Mouse (Mus musculus) heart, embryonic 15.5 days (tissue): ENCODE data around the gene Rit1. TPM values are rescaled to one million over a fixed set of nuclear protein-coding genes. Genes with fewer than 3 reads are reported as not detected.
"Not testable (repeated sequence)": the region's sequence is repeated elsewhere in the genome, so short reads cannot be mapped to it uniquely, and the experiment has no call there.

ENCODE experiments used
- ATAC-seq: fragments of 200-750 bp; cut with Nextera tagmentation; replicated peaks from 2 replicates; pipeline ENCODE4 v1.8.0; 2017; ENCODE audit warnings: low read depth, moderate TSS enrichment; ENCODE audit not compliant: insufficient number of reproducible peaks, insufficient read depth, low FRiP score
- H3K27ac ChIP-seq: fragments of 300-500 bp; sonication (generic); 2 replicates; pipeline ENCODE4 v1.5.1; 2015; ENCODE audit warnings: mild to moderate bottlenecking, inconsistent platforms
- H3K27me3 ChIP-seq: fragments of 300-500 bp; sonication (generic); 2 replicates; pipeline ENCODE4 v1.6.1; 2015; ENCODE audit warnings: inconsistent platforms
- H3K36me3 ChIP-seq: fragments of 300-500 bp; sonication (generic); 2 replicates; pipeline ENCODE4 v1.6.1; 2015; ENCODE audit warnings: mild to moderate bottlenecking, inconsistent platforms
- H3K4me1 ChIP-seq: fragments of 300-500 bp; sonication (generic); replicated peaks from 2 replicates; pipeline ENCODE4 v1.6.1; 2015; ENCODE audit warnings: inconsistent platforms
- H3K4me2 ChIP-seq: fragments of 300-500 bp; sonication (generic); 2 replicates; pipeline ENCODE4 v1.6.1; 2015; ENCODE audit warnings: inconsistent platforms, mild to moderate bottlenecking, moderate library complexity
- H3K4me3 ChIP-seq: fragments of 300-500 bp; sonication (generic); 2 replicates; pipeline ENCODE4 v1.5.1; 2015; ENCODE audit warnings: mild to moderate bottlenecking, inconsistent platforms
- H3K9ac ChIP-seq: fragments of 300-500 bp; sonication (generic); 2 replicates; pipeline ENCODE4 v1.6.1; 2015; ENCODE audit warnings: mild to moderate bottlenecking, inconsistent platforms
- H3K9me3 ChIP-seq: fragments of 300-500 bp; sonication (generic); replicated peaks from 2 replicates; pipeline ENCODE4 v1.6.1; 2016; ENCODE audit warnings: inconsistent platforms
- WGBS: fragments of 180-500 bp; shearing (Covaris S2); methylation state at CpG from one replicate; pipeline ENCODE4 v1.1.7; 2015; ENCODE audit warnings: mixed read lengths; 5-methylcytosine and 5-hydroxymethylcytosine counted together
- polyA plus RNA-seq: library from polyadenylated mRNA; unstranded; fragments of >200 nt; fragmentation: Nextera tagmentation; extraction: Ambion mirVana; gene quantifications from 2 replicates; pipeline ENCODE4 v1.2.1, GENCODE M21; 2015

Rit1 gene
- polyA plus RNA-seq, 1 experiment from 2014 or later: 49.9 TPM

DNA sequence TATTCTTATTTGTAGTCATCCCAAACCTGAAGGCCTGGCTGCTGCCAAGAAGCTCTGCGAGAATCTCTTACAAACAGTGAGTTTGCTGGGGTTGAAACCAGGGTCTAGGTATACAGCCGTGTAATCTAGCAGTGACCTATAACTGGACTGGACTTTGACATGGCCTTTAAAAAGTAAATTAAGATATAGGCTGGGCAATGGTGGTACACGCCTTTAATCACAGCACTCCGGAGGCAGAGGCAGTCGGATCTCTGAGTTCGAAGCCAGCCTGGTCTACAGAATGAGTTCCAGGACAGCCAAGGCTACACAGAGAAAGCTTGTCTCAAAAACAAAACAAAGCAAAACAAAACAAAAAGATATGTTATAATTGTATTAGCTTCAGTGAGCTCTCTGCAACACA lies 17.8 kb upstream of the Rit1 start:
- H3K27me3 ChIP-seq: no peaks in the 10 kb centered on the region
- peaks cover 8% of the 10 kb centered on the region for H3K4me1 ChIP-seq
- H3K9me3 ChIP-seq: no peaks in the 10 kb centered on the region
- no peak for ATAC-seq
- no peak overlapping the region for H3K4me3 ChIP-seq
- H3K36me3 ChIP-seq: peaks cover 92% of the 10 kb centered on the region
- H3K9ac ChIP-seq: no peak overlapping the region
- no peak overlapping the region for H3K27ac ChIP-seq
- 93% methylated on average over 6 of the region's 6 CpGs for WGBS
- no peak overlapping the region for H3K4me2 ChIP-seq

GRCm38 (mm10) chr3:88700247-88700646 lies 16.4 kb upstream of the Rit1 start:
- 86% methylated on average over 3 of the region's 3 CpGs for WGBS
- no peak for ATAC-seq

GRCm38 (mm10) chr3:88701222-88701621 lies 15.4 kb upstream of the Rit1 start:
- Histone ChIP-seq H3K4me3 (no peak overlapping the region), H3K4me1 (peaks cover 8% of the 10 kb centered on the region), H3K27me3 (no peaks in the 10 kb centered on the region), H3K9me3 (no peaks in the 10 kb centered on the region), H3K4me2 (no peak overlapping the region), H3K36me3 (peaks cover 87% of the 10 kb centered on the region), H3K27ac (peak overlapping the region; percentile 36), H3K9ac (no peak overlapping the region)
- WGBS: 41% methylated on average over 3 of the region's 3 CpGs
- ATAC-seq: peak; percentile 72

More at GRCm38 (mm10) chr3:88700247-88700646, 16.4 kb upstream of the Rit1 start:
- Histone ChIP-seq H3K27ac (no peak overlapping the region; the same call in 1 of the 2 replicates), H3K9me3 (no peaks in the 10 kb centered on the region), H3K9ac (no peak overlapping the region), H3K4me3 (no peak overlapping the region), H3K27me3 (no peaks in the 10 kb centered on the region), H3K4me1 (peaks cover 8% of the 10 kb centered on the region), H3K36me3 (peaks cover 91% of the 10 kb centered on the region), H3K4me2 (no peak overlapping the region)

DNA sequence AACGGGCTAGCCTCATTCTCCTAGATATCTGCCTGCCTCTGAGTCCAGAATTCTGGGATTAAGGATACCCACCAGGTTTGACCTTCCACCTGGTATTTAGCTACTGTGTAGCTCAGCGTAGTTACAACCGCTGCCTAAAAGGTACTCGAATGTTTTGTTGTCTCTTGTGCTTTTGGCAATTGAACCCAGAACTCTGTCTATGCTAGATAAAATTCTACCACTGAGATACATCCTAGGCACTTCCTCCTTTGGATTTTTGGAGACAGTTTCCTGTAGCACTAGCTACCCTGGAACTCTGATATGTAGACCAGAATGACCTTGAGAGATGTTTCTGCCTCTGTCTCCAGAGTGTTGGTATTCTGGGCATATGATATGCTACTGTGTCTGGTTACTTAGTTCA lies 2.9 kb upstream of the Rit1 start:
- no peak for ATAC-seq
- peaks cover 10% of the 10 kb centered on the region for H3K4me1 ChIP-seq
- H3K36me3 ChIP-seq: peaks cover 54% of the 10 kb centered on the region
- H3K4me3 ChIP-seq: no peak overlapping the region
- H3K9me3 ChIP-seq: no peaks in the 10 kb centered on the region
- 91% methylated on average over 4 of the region's 4 CpGs for WGBS
- no peaks in the 10 kb centered on the region for H3K27me3 ChIP-seq
- no peak overlapping the region for H3K27ac ChIP-seq
- no peak overlapping the region for H3K4me2 ChIP-seq
- no peak overlapping the region for H3K9ac ChIP-seq

GRCm38 (mm10) chr3:88714725-88715124 lies 1.9 kb upstream of the Rit1 start:
- H3K9me3 ChIP-seq: no peaks in the 10 kb centered on the region
- H3K4me2 ChIP-seq: no peak overlapping the region
- peaks cover 45% of the 10 kb centered on the region for H3K36me3 ChIP-seq
- H3K9ac ChIP-seq: no peak overlapping the region
- H3K27ac ChIP-seq: no peak overlapping the region
- no peaks in the 10 kb centered on the region for H3K27me3 ChIP-seq
- no peak overlapping the region for H3K4me3 ChIP-seq
- no peak for ATAC-seq
- 66% methylated on average over 2 of the region's 2 CpGs for WGBS
- H3K4me1 ChIP-seq: peaks cover 19% of the 10 kb centered on the region

DNA sequence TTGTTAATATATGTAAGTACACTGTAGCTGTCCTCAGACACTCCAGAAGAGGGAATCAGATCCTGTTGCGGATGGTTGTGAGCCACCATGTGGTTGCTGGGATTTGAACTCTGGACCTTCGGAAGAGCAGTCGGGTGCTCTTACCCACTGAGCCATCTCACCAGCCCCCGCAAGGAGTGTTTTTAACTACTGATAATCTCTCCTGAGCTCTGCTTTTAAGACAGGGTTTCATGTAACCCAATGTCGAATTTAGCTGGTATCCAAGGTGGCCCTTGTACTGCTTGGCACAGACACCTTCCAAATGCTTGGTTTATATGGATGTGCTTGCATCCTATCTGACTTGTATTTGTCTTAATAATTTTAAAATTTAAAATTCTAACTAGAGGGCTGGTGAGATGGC lies 922 bp upstream of the Rit1 start:
- not testable (repeated sequence) for H3K4me2 ChIP-seq, H3K4me3 ChIP-seq, ATAC-seq, H3K27me3 ChIP-seq, H3K9me3 ChIP-seq, H3K9ac ChIP-seq, H3K27ac ChIP-seq
- WGBS: 91% methylated on average over 5 of the region's 5 CpGs
- Histone ChIP-seq H3K4me1 (peaks cover 20% of the 10 kb centered on the region), H3K36me3 (peaks cover 45% of the 10 kb centered on the region)

GRCm38 (mm10) chr3:88717198-88717798 lies 660 bp downstream of the Rit1 start:
- Histone ChIP-seq H3K27me3 (no peaks in the 10 kb centered on the region), H3K4me1 (peaks cover 20% of the 10 kb centered on the region), H3K27ac (peak overlapping the region; percentile 78), H3K9ac (peak overlapping the region; percentile 71), H3K4me2 (peak overlapping the region; percentile 82), H3K36me3 (peaks cover 43% of the 10 kb centered on the region), H3K4me3 (peak overlapping the region; percentile 75), H3K9me3 (no peaks in the 10 kb centered on the region)
- WGBS: 4% methylated on average over 9 of the region's 9 CpGs
- 0 out of 2 replicates have a peak, but pooled peaks have one; percentile 23 for ATAC-seq

GRCm38 (mm10) chr3:88717831-88718230 lies 1.2 kb downstream of the Rit1 start:
- no peaks in the 10 kb centered on the region for H3K9me3 ChIP-seq
- no peak for ATAC-seq
- peaks cover 39% of the 10 kb centered on the region for H3K36me3 ChIP-seq
- H3K4me1 ChIP-seq: peaks cover 20% of the 10 kb centered on the region
- H3K9ac ChIP-seq: no peak overlapping the region
- WGBS: 26% methylated on average over 1 of the region's 1 CpGs
- H3K4me3 ChIP-seq: peak overlapping the region; percentile 75
- peak overlapping the region; percentile 78 for H3K27ac ChIP-seq
- H3K27me3 ChIP-seq: no peaks in the 10 kb centered on the region
- peak overlapping the region; percentile 82 for H3K4me2 ChIP-seq

GRCm38 (mm10) chr3:88719098-88719497 lies 2.5 kb downstream of the Rit1 start:
- Histone ChIP-seq H3K27ac (peak overlapping the region; percentile 78), H3K36me3 (peaks cover 37% of the 10 kb centered on the region), H3K9ac (no peak overlapping the region), H3K4me3 (0 out of 2 replicates have a peak overlapping the region, but pooled peaks have one; percentile 75), H3K9me3 (no peaks in the 10 kb centered on the region), H3K4me1 (peaks cover 20% of the 10 kb centered on the region), H3K4me2 (peak overlapping the region; percentile 82), H3K27me3 (no peaks in the 10 kb centered on the region)
- 36% methylated on average over 2 of the region's 2 CpGs for WGBS
- ATAC-seq: peak; percentile 91

- Histone ChIP-seq H3K36me3 (peaks cover 2% of the 10 kb centered on the region), H3K4me1 (no peaks in the 10 kb centered on the region), H3K27ac (no peak overlapping the region), H3K27me3 (no peaks in the 10 kb centered on the region), H3K9ac (no peak overlapping the region), H3K4me3 (no peak overlapping the region), H3K9me3 (no peaks in the 10 kb centered on the region), H3K4me2 (no peak overlapping the region)
- ATAC-seq: no peak
- WGBS: 80% methylated on average over 2 of the region's 2 CpGs
These were observed 19.9 kb downstream of the Rit1 start for GRCm38 (mm10) chr3:88736556-88736955.

GRCm38 (mm10) chr3:88738641-88739040 lies 22.0 kb downstream of the Rit1 start:
- WGBS: 44% methylated on average over 3 of the region's 3 CpGs

DNA sequence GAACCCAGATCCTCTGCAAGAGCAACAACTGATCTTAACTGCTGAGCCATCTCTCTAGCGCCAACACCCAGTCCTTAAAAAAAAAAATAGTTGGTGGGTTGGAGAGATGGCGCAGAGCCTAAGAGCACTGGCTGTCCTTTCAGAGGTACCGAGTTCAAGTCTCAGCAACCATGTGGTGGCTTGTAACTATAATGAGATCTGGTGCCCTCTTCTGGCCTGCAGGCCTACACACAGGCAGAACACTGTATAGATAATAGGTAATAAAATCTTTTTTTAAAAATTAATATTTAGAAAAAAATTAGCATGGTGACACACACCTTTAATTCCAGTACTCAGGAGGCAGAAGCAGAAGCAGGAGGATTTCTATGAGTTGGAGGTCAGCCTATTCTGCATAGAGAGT lies 23.5 kb downstream of the Rit1 start:
- H3K27ac ChIP-seq: no peak overlapping the region
- H3K9me3 ChIP-seq: no peaks in the 10 kb centered on the region
- H3K36me3 ChIP-seq: no peaks in the 10 kb centered on the region
- no peak overlapping the region for H3K9ac ChIP-seq
- no peaks in the 10 kb centered on the region for H3K27me3 ChIP-seq
- WGBS: 91% methylated on average over 3 of the region's 3 CpGs
- 0 out of 2 replicates have a peak, but pooled peaks cover under 1% of the 10 kb centered on the region for H3K4me1 ChIP-seq
- no peak overlapping the region for H3K4me2 ChIP-seq
- no peak overlapping the region for H3K4me3 ChIP-seq
- ATAC-seq: no peak

More at GRCm38 (mm10) chr3:88738641-88739040, 22.0 kb downstream of the Rit1 start:
- Histone ChIP-seq H3K27ac (no peak overlapping the region), H3K4me1 (no peaks in the 10 kb centered on the region), H3K4me3 (no peak overlapping the region), H3K36me3 (no peaks in the 10 kb centered on the region), H3K27me3 (no peaks in the 10 kb centered on the region), H3K4me2 (no peak overlapping the region), H3K9ac (no peak overlapping the region), H3K9me3 (no peaks in the 10 kb centered on the region)
- ATAC-seq: no peak
